Mouse (Mus musculus) intestine, postnatal 0 days (tissue): ENCODE data around the gene Rarres1. TPM values are rescaled to one million over a fixed set of nuclear protein-coding genes. Genes with fewer than 3 reads are reported as not detected.

Source experiments
- ATAC-seq: fragments of 200-750 bp; cut with Nextera tagmentation; 2 replicates; pipeline ENCODE4 v1.8.0; 2017; ENCODE audit warnings: mild to moderate bottlenecking, moderate TSS enrichment, moderate library complexity
- H3K27ac ChIP-seq: fragments of 300-500 bp; sonication (generic); 2 replicates; pipeline ENCODE4 v1.5.1; 2014; ENCODE audit warnings: mild to moderate bottlenecking, low read depth, low read length, moderate library complexity
- H3K27me3 ChIP-seq: fragments of 300-500 bp; sonication (generic); replicated peaks from 2 replicates; pipeline ENCODE4 v1.6.1; 2014; ENCODE audit warnings: low read length, mixed read lengths; ENCODE audit not compliant: control insufficient read depth, insufficient read depth
- H3K36me3 ChIP-seq: fragments of 300-500 bp; sonication (generic); 2 replicates; pipeline ENCODE4 v1.6.1; 2014; ENCODE audit warnings: mild to moderate bottlenecking, moderate library complexity; ENCODE audit not compliant: control insufficient read depth, insufficient read depth
- H3K4me1 ChIP-seq: fragments of 300-500 bp; sonication (generic); replicated peaks from 2 replicates; pipeline ENCODE4 v1.6.1; 2014; ENCODE audit warnings: antibody characterized with exemption, low read length, mixed read lengths; ENCODE audit not compliant: control insufficient read depth, insufficient read depth
- H3K4me2 ChIP-seq: fragments of 300-500 bp; sonication (generic); replicated peaks from 2 replicates; pipeline ENCODE4 v1.6.1; 2014; ENCODE audit warnings: low read depth, mild to moderate bottlenecking, moderate library complexity
- H3K4me3 ChIP-seq: fragments of 300-500 bp; sonication (generic); 2 replicates; pipeline ENCODE4 v1.5.1; 2014; ENCODE audit warnings: low read depth, low read length
- H3K9ac ChIP-seq: fragments of 300-500 bp; sonication (generic); 2 replicates; pipeline ENCODE4 v1.6.1; 2014; ENCODE audit warnings: mild to moderate bottlenecking, low read depth, low read length
- H3K9me3 ChIP-seq: fragments of 300-500 bp; sonication (generic); 2 replicates; pipeline ENCODE4 v1.6.1; 2016; ENCODE audit warnings: mixed run types; ENCODE audit not compliant: control insufficient read depth
- CTCF ChIP-seq: sonication (generic); IDR thresholded peaks from 2 replicates; pipeline ENCODE4 v1.5.1; 2016; ENCODE audit warnings: low read depth, mild to moderate bottlenecking, control low read depth, antibody characterized with exemption, moderate library complexity
- WGBS: fragments of 180-500 bp; shearing (Covaris S2); extraction: QIAGEN DNeasy Blood & Tissue Kit; methylation state at CpG from one replicate; pipeline ENCODE4 v1.1.7; 2014; 5-methylcytosine and 5-hydroxymethylcytosine counted together
- polyA plus RNA-seq: library from polyadenylated mRNA; unstranded; fragments of >200 nt; fragmentation: Nextera tagmentation; extraction: Ambion mirVana; gene quantifications from 2 replicates; pipeline ENCODE4 v1.2.1, GENCODE M21; 2015

Rarres1 gene
- polyA plus RNA-seq, 1 experiment from 2014 or later = 14.6 TPM

DNA sequence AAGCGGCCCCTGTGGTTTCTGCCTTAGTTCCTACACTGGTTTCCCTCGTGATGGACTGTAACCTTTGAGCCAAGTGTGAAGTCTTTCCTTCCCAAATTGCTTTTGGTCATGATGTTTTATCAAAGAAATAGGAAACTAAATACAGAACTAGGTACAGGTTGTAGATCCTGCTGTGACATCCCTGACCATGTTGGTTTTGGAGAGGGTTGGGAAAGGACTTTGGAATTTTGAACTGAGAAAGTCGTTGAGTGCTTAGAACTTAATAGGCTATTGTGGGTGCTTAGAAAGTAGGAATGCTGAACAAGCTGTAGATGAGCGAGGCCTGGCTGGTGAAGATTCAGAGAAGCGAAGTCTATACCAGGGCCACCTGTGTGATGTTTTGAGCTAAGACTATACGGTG, 81.3 kb downstream of the Rarres1 start:
- Histone ChIP-seq H3K27me3 (no peaks in the 10 kb centered on the region), H3K4me3 (no peak overlapping the region), H3K36me3 (peaks cover 49% of the 10 kb centered on the region), H3K27ac (no peak overlapping the region), H3K9ac (no peak overlapping the region), H3K4me1 (no peaks in the 10 kb centered on the region; the same call in 1 of the 2 replicates), H3K9me3 (no peaks in the 10 kb centered on the region), H3K4me2 (no peak overlapping the region)
- no peak for TF ChIP-seq CTCF
- WGBS = 83% methylated on average over 6 of the region's 6 CpGs
- no peak for ATAC-seq

DNA sequence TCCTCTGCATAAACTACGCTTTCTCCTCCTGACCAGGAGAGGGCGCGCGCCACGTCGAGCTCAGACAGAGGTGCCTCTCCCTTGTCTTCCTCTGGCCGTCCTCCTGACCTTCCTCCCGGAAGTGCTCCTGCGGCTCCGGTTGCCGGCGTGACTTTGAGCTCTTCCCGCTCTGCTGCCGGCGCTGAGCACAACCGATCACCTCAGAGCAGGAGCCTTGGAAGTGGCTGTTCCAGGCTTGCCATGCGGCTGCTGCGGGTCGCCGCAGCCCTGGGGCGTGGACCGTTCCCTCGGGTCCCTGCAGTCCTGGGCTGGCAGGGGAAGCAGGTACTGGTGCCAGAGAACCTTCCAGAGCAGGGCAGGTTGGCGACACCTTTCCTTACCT, 85.3 kb downstream of the Rarres1 start, which contains the start of gene Gfm1:
Gene Gfm1 (plus strand): TSS at position 98 of the 382 bp plus-strand sequence.
- H3K9me3 ChIP-seq = 0 out of 2 replicates have a peak, but pooled peaks cover 2% of the 10 kb centered on the region

DNA sequence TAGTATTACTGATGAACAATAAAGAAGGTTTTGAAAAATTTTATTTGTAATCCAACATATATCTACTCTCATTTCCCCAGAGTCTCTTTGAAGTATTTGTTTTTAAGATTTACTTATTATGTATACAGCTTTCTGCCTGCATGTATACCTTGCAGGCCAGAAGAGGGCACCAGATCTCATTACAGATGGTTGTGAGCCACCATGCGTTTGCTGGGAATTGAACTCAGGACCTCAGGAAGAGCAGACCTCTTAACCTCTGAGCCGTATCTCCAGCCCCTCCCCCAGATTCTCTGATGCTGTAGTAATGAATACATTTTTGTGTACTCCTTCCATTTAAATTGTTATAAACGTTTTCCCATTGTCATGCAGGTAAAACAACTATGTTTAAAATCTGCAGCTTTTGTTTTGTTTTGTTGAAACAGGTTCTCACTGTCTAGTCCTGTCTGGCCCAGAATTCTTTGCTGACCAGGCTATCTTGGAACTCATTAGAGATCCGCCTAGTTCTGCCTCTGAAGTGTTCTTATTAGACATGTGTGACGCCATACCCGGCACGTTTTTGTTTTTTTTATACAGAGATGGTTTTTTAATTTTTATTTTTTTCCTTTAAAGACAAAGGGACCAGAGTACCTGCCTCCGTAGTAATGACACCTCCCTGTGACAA, 85.9 kb downstream of the Rarres1 start:
- 0 out of 2 replicates have a peak, but pooled peaks cover 2% of the 10 kb centered on the region for H3K9me3 ChIP-seq
- no peaks in the 10 kb centered on the region for H3K27me3 ChIP-seq
- no peak overlapping the region for H3K27ac ChIP-seq
- 0 out of 2 replicates have a peak, but pooled peaks have one; percentile 6 for ATAC-seq
- WGBS = 28% methylated on average over 8 of the region's 8 CpGs
- peaks cover 12% of the 10 kb centered on the region for H3K36me3 ChIP-seq
- H3K4me1 ChIP-seq = no peaks in the 10 kb centered on the region; the same call in 1 of the 2 replicates
- peak; percentile 32; the same call in 1 of the 2 replicates for TF ChIP-seq CTCF
- peak overlapping the region; percentile 74; the same call in 1 of the 2 replicates for H3K9ac ChIP-seq
- H3K4me3 ChIP-seq = peak overlapping the region; percentile 87
- H3K4me2 ChIP-seq = peak overlapping the region; percentile 86

More for the DNA sequence above, 85.3 kb downstream of the Rarres1 start, which contains the start of gene Gfm1:
- H3K36me3 ChIP-seq = peaks cover 16% of the 10 kb centered on the region
- peak within 1 kb of the TSS; percentile 87 for H3K4me3 ChIP-seq
- H3K9ac ChIP-seq = peak within 1 kb of the TSS; percentile 74
- WGBS = under 1% methylated on average over 24 of the region's 24 CpGs
- no peaks in the 10 kb centered on the region; the same call in 1 of the 2 replicates for H3K4me1 ChIP-seq
- no peaks in the 10 kb centered on the region for H3K27me3 ChIP-seq
- peak within 1 kb of the TSS; percentile 86 for H3K4me2 ChIP-seq
- peak within 1 kb of the TSS; percentile 62 for H3K27ac ChIP-seq
- peak; percentile 96 for TF ChIP-seq CTCF
- peak; percentile 96 for ATAC-seq

Other genes starting within 250 kb of the Rarres1 start
- 4.5 and 4.8 TPM in 2 replicates for gene Mlf1, start 141.4 kb downstream of the Rarres1 start, polyA plus RNA-seq
- gene Gm17402, start 140.4 kb downstream of the Rarres1 start, polyA plus RNA-seq = not detected in 2 replicates
- 26.4 and 30.2 TPM in 2 replicates for gene Gfm1, start 85.4 kb downstream of the Rarres1 start, polyA plus RNA-seq
- gene Lxn, start 51.6 kb downstream of the Rarres1 start, polyA plus RNA-seq = 84.1 and 91.7 TPM in 2 replicates
- 61.6 and 69.9 TPM in 2 replicates for gene Mfsd1, start 67.2 kb upstream of the Rarres1 start, polyA plus RNA-seq